In the genomic region with DNA sequence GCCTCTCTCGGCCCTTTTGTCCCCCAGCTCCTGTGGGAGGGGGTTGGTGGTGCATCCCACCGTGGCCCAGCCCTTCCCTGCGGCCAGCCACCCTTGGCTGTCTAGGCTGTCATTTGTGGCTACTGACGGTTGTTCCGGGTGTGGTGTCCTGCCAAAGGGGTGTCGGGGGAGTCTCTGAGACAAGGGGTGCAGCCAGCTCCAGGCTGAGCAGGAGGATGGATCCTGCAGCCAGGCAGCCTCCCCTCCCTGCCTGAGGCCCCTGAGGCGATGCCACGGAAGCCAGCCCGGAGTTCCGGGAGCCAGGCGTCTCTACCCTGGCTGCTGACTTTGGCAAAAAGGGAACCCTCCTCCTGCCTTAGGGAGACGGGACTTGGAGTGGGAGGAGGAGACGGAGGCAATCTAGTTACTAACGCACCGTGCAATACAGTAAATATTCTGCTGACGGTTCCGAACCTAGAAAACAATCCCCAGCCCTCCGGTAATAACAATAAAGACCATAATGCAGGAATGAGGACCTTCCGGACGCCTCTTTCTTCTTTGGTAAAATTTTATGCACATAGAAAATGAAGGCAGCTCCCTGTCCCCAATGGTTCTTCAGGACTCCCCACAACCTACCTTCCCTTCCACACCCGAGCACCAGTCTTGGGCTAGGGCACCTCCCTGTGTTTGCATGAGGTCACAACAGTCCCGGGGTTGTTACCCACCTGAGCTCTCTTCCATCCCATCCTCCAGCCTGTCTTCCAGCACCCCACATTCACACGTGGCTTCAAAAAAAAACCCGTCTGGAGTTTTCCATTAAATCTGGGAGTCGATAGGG, we compare ENCODE assay signal across 9 mouse cellular contexts. TPM values are rescaled to one million over a fixed set of nuclear protein-coding genes. Genes with fewer than 3 reads are reported as not detected.
DNase-seq lines count a peak whose midpoint lies in the region; ATAC-seq lines count a peak whose summit lies in the region.
"Had no signal": no experiment of that assay in that cellular context is flagged by ENCODE, and none has a peak within 500 bp of the region (broad histone marks: within the 10 kb centered on the region; RNA-seq: fewer than 3 reads in every experiment).

No protein-coding gene starts in this region.

- 2% methylated on average over 25 of the region's 25 CpGs for WGBS in kidney, embryonic 14.5 days
- WGBS in hindbrain, embryonic 11.5 days, result 2% methylated on average over 25 of the region's 25 CpGs
- WGBS in neural tube, embryonic 14.5 days, result 1% methylated on average over 25 of the region's 25 CpGs

- H3K9ac ChIP-seq in kidney, embryonic 14.5 days (ENCODE audit: low read depth, low read length), result no peak overlapping the region
- peak overlapping the region; percentile 27; the same call in 1 of the 2 replicates for H3K9ac ChIP-seq in hindbrain, embryonic 11.5 days (ENCODE audit: low read depth, low read length)
- H3K9ac ChIP-seq in neural tube, embryonic 14.5 days (replicated peaks; ENCODE audit: low read depth, low read length), result no peak overlapping the region

- H3K4me1 ChIP-seq in kidney, embryonic 14.5 days (ENCODE audit: control insufficient read depth, insufficient read depth, low read length), result no peaks in the 10 kb centered on the region
- H3K4me1 ChIP-seq in hindbrain, embryonic 11.5 days (replicated peaks; ENCODE audit: control insufficient read depth, insufficient read depth, low read length), result peaks cover 7% of the 10 kb centered on the region
- no peaks in the 10 kb centered on the region for H3K4me1 ChIP-seq in neural tube, embryonic 14.5 days (ENCODE audit: control insufficient read depth, insufficient read depth, low read length)

- H3K27ac ChIP-seq in kidney, embryonic 14.5 days (ENCODE audit: low read depth, low read length), result no peak overlapping the region
- H3K27ac ChIP-seq in hindbrain, embryonic 11.5 days (ENCODE audit: low read depth, low read length), result no peak overlapping the region
- no peak overlapping the region for H3K27ac ChIP-seq in neural tube, embryonic 14.5 days (ENCODE audit: low read depth, low read length)

- H3K27me3 ChIP-seq in kidney, embryonic 14.5 days (ENCODE audit: control insufficient read depth, insufficient read depth, low read length), result peaks cover 77% of the 10 kb centered on the region
- peaks cover 53% of the 10 kb centered on the region for H3K27me3 ChIP-seq in hindbrain, embryonic 11.5 days (ENCODE audit: control insufficient read depth, insufficient read depth, low read length)
- H3K27me3 ChIP-seq in neural tube, embryonic 14.5 days (ENCODE audit: control insufficient read depth, insufficient read depth, low read length), result peaks cover 23% of the 10 kb centered on the region

- 0 out of 2 replicates have a peak, but pooled peaks have one; percentile 20 for ATAC-seq in kidney, embryonic 14.5 days (ENCODE audit: low FRiP score, low TSS enrichment)
- ATAC-seq in hindbrain, embryonic 11.5 days (ENCODE audit: low FRiP score), result 0 out of 2 replicates have a peak, but pooled peaks have one; percentile 12
- ATAC-seq in neural tube, embryonic 14.5 days (ENCODE audit: low read depth), result peak; percentile 61; the same call in 1 of the 2 replicates

- H3K9me3 ChIP-seq in kidney, embryonic 14.5 days (ENCODE audit: control insufficient read depth, low read length), result peaks cover 4% of the 10 kb centered on the region; the same call in 1 of the 2 replicates
- H3K9me3 ChIP-seq in hindbrain, embryonic 11.5 days (ENCODE audit: control insufficient read depth, low read length), result no peaks in the 10 kb centered on the region
- no peaks in the 10 kb centered on the region for H3K9me3 ChIP-seq in neural tube, embryonic 14.5 days (ENCODE audit: control insufficient read depth, low read length)

- no peak overlapping the region for H3K4me3 ChIP-seq in kidney, embryonic 14.5 days (ENCODE audit: low read length)
- 0 out of 2 replicates have a peak overlapping the region, but pooled peaks have one; percentile 4 for H3K4me3 ChIP-seq in hindbrain, embryonic 11.5 days (ENCODE audit: low read depth, low read length)
- no peak overlapping the region for H3K4me3 ChIP-seq in neural tube, embryonic 14.5 days (ENCODE audit: low read depth, low read length)

- DNase-seq in kidney, postnatal 4 days, result no peak
- peak; percentile 16 for DNase-seq in brain, adult 2 months (ENCODE audit: low read depth, low spot score)
- peak; percentile 47 for DNase-seq in hindbrain, embryonic 11.5 days (ENCODE audit: low spot score)
- no peak for DNase-seq in spleen, postnatal 14 days (ENCODE audit: low spot score in 2 of 2)
- no peak for DNase-seq in cerebellum, adult 11 months
- DNase-seq: cerebellum, adult 9-10 months; right cerebral cortex, postnatal 4 days had no signal

- no peaks in the 10 kb centered on the region for H3K36me3 ChIP-seq in kidney, embryonic 14.5 days (ENCODE audit: control insufficient read depth, insufficient read depth, low read length)
- no peaks in the 10 kb centered on the region for H3K36me3 ChIP-seq in hindbrain, embryonic 11.5 days (ENCODE audit: control insufficient read depth, insufficient read depth, low read length)
- no peaks in the 10 kb centered on the region for H3K36me3 ChIP-seq in neural tube, embryonic 14.5 days (ENCODE audit: control insufficient read depth, insufficient read depth, low read length)

- no peak overlapping the region for H3K4me2 ChIP-seq in kidney, embryonic 14.5 days (replicated peaks; ENCODE audit: low read depth, low read length)
- H3K4me2 ChIP-seq in hindbrain, embryonic 11.5 days (replicated peaks; ENCODE audit: low read depth, low read length), result peak overlapping the region; percentile 8; the same call in 1 of the 2 replicates
- H3K4me2 ChIP-seq in neural tube, embryonic 14.5 days (ENCODE audit: low read depth, low read length), result no peak overlapping the region

RNA-seq across cellular contexts. Expression of gene Pax7, which starts 19.1 kb away (rescaled TPM):
- not detected in 2 replicates for polyA plus RNA-seq in kidney, embryonic 14.5 days (2014; fragmentation: Nextera tagmentation; extraction: Ambion mirVana)
- polyA plus RNA-seq in hindbrain, embryonic 11.5 days (2014; fragmentation: Nextera tagmentation; extraction: Ambion mirVana), result 2.2 and 2.7 TPM in 2 replicates
- polyA plus RNA-seq in neural tube, embryonic 14.5 days (2014; fragmentation: Nextera tagmentation; extraction: Ambion mirVana), result 0.19 and 0.27 TPM in 2 replicates

Comparison
In these comparisons a context has a peak if more than half of its experiments do, and no peak if none do; other contexts are left out.
1. DNase-seq: peak in brain, adult 2 months (single experiment) and hindbrain, embryonic 11.5 days (single experiment); none in kidney, postnatal 4 days (0 of 2), spleen, postnatal 14 days (0 of 2) and cerebellum, adult 11 months (single experiment).
2. Peak in every context shown above with its lines, with median percentiles within 50 percentile points of each other: ATAC-seq.